Mouse (Mus musculus) induced T-regulatory cell, adult 2 months (primary cell): ENCODE measurements around the gene Izumo4.
A peak's percentile ranks its signal among the peaks of the same experiment; 100 is the strongest.

Experiments used
- DNase-seq: peaks from one replicate; pipeline ENCODE4 v3.0.0-alpha.2; 2012; ENCODE audit warnings: low read depth

Gene Izumo4

GRCm38 (mm10) chr10:80687850-80688249, 14.1 kb upstream of the Izumo4 start:
- DNase-seq, result peak; percentile 86

GRCm38 (mm10) chr10:80692249-80693165, 9.5 kb upstream of the Izumo4 start:
- peak; percentile 78 for DNase-seq

- peak; percentile 56 for DNase-seq
Measured at GRCm38 (mm10) chr10:80693401-80694045, 8.5 kb upstream of the Izumo4 start.

GRCm38 (mm10) chr10:80694159-80694938, 7.6 kb upstream of the Izumo4 start:
- peak; percentile 64 for DNase-seq

- DNase-seq, result peak; percentile 97
Measured at GRCm38 (mm10) chr10:80695186-80695585, 6.8 kb upstream of the Izumo4 start.

- peak; percentile 91 for DNase-seq
Measured at GRCm38 (mm10) chr10:80695801-80696501, 6.0 kb upstream of the Izumo4 start.

GRCm38 (mm10) chr10:80696502-80697392, 5.2 kb upstream of the Izumo4 start:
- no peak for DNase-seq

GRCm38 (mm10) chr10:80697393-80697787, 4.6 kb upstream of the Izumo4 start:
- peak; percentile 60 for DNase-seq

- no peak for DNase-seq
Measured at GRCm38 (mm10) chr10:80697812-80698211, 4.2 kb upstream of the Izumo4 start.

- DNase-seq, result peak; percentile 69
Measured at GRCm38 (mm10) chr10:80698605-80699004, 3.4 kb upstream of the Izumo4 start.

GRCm38 (mm10) chr10:80700038-80700504, 1.9 kb upstream of the Izumo4 start:
- DNase-seq, result peak; percentile 70

- peak; percentile 92 for DNase-seq
Measured at GRCm38 (mm10) chr10:80700732-80701131, 1.3 kb upstream of the Izumo4 start.

GRCm38 (mm10) chr10:80702536-80703390, 779 bp downstream of the Izumo4 start:
- DNase-seq, result peak; percentile 96

GRCm38 (mm10) chr10:80703643-80704042, 1.7 kb downstream of the Izumo4 start:
- no peak for DNase-seq

GRCm38 (mm10) chr10:80704418-80704817, 2.4 kb downstream of the Izumo4 start:
- no peak for DNase-seq

GRCm38 (mm10) chr10:80705033-80705432, 3.0 kb downstream of the Izumo4 start:
- DNase-seq, result no peak

- no peak for DNase-seq
Measured at GRCm38 (mm10) chr10:80705479-80705878, 3.5 kb downstream of the Izumo4 start.

- no peak for DNase-seq
Measured at GRCm38 (mm10) chr10:80710834-80711233, 8.8 kb downstream of the Izumo4 start.

- DNase-seq, result no peak
Measured at GRCm38 (mm10) chr10:80717281-80717680, 15.3 kb downstream of the Izumo4 start.
